Mouse (Mus musculus) brown adipose tissue, adult 24 weeks (tissue): ENCODE measurements around the gene Pex5. TPM values are rescaled to one million over a fixed set of nuclear protein-coding genes. Genes with fewer than 3 reads are reported as not detected.

Experiments used
- H3K27ac ChIP-seq: fragments of 200-500 bp; replicated peaks from 2 replicates; pipeline ENCODE4 v1.5.1; 2012; ENCODE audit warnings: low read depth, mild to moderate bottlenecking, low read length
- H3K4me1 ChIP-seq: fragments of 200-500 bp; 2 replicates; pipeline ENCODE4 v1.6.1; 2012; ENCODE audit warnings: low read length, mixed read lengths; ENCODE audit not compliant: control insufficient read depth, insufficient read depth, insufficient read length
- H3K4me3 ChIP-seq: fragments of 200-500 bp; 2 replicates; pipeline ENCODE4 v1.5.1; 2012; ENCODE audit warnings: low read depth, mild to moderate bottlenecking, low read length, moderate library complexity; ENCODE audit not compliant: insufficient read depth
- polyA plus RNA-seq: library from polyadenylated mRNA; stranded (reverse); fragments of >200 nt; gene quantifications from 2 replicates; pipeline ENCODE4 v1.2.4, GENCODE M21; 2012; ENCODE audit not compliant: missing spikeins, insufficient read depth, insufficient read length

Pex5 gene
- polyA plus RNA-seq, result 52.7 and 53.9 TPM in 2 replicates

DNA sequence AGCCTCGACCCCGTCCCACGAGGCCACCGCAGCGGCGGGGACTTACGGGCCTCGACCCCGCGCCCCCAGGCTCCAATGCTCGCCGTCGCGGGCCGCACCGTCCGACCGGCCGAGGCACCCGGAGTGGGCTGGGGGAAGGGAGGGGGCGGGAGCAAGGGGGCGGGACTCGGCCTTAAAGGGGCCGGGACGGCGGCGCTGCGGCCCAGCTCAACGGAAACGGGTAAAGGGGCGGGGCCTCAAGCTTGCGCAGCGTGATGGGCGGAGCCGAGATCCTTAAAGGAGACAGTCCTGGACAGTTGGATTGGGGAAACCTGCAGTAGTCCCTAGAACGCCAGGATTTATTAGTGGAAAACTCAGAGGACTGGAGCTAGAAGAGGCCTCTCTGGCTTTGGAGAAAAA is at the start of gene Pex5:
TSS of gene Pex5 (minus strand) at position 141 of the 399 bp plus-strand sequence.
- H3K4me1 ChIP-seq, result peaks cover 5% of the 10 kb centered on the region
- peak within 1 kb of the TSS; percentile 97 for H3K4me3 ChIP-seq
- H3K27ac ChIP-seq, result peak within 1 kb of the TSS; percentile 97

DNA sequence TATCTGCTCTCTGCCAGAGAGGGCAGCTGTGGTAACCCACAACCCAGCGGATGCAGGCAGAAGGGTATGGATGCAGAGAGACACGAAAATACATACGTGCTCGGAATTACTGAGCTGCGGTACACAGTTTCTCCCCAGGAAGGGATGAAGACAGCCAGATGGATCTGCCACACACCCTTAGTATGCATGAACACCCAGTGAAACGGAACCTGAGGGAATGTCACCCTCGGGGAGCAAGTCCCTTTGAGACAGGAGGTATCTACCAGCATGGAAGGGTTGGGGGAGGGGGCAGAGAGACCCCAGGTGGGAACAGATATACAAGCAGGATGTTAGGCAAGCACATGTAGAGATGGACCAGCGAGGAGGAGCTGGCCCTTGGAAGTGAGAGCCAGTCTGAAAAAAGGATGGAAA is 49.0 kb upstream of the Pex5 start:
- H3K4me3 ChIP-seq, result no peak overlapping the region
- H3K27ac ChIP-seq, result no peak overlapping the region
- H3K4me1 ChIP-seq, result no peaks in the 10 kb centered on the region

DNA sequence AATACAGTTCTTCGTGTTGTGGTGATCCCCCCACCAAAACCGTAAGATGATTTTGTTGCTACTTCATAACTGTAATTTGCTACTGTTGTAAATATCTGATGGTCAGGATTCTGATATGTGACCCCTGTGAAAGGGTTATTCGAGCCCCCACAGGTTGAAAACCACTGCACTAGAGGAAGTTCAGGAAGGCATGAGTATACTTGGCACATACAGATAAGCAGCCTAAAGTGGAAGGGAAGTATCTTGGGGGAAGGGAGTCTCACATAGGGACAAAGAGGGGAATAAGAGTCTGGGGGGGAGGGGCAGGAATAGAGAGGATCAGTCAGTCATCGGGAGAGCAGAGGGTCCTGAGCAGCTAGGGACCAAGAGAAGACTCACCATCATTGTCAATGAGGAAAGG is 44.5 kb upstream of the Pex5 start:
- Histone ChIP-seq H3K27ac (no peak overlapping the region), H3K4me1 (no peaks in the 10 kb centered on the region), H3K4me3 (no peak overlapping the region)

DNA sequence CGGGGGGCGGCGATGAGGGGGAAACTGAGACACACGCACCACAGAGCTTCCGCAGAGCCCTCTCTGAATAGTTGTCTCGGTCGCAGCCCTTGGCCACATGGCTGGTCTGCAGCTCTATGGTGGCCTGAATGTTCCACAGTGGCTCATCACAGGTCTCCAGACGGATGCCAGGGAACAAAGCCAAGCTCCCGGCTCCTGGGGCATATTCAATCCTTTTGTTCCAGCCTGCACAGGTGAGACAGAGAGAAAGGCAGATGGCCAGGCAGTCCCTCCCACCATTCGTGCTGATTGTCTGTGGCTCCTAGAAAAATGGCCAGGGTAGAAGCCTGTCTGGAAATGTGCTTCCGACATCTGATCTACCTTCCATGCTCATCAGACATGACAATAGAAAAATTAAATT is 43.6 kb upstream of the Pex5 start:
- Histone ChIP-seq H3K4me1 (no peaks in the 10 kb centered on the region), H3K4me3 (no peak overlapping the region)

DNA sequence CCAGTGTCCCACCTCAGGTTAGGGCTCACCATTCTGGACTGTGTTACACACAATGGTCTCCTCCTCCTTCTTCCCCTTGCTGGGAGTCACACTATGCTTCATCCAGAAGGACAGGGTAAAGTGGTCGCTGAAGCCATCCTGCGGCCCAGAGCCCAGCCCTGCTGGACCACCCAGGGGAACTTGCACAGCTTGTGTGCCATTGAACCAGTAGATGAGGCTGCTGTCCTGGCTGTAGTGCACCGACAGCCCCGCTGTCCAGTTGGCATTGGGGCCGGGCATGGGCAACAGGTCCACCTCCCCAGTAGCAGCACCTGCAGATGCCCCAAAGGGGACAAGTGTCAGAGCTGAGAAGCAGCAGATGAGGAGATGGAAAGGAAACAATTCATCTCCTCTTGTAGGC is 43.0 kb upstream of the Pex5 start:
- no peak overlapping the region for H3K27ac ChIP-seq

More for the DNA sequence above, 43.6 kb upstream of the Pex5 start:
- H3K27ac ChIP-seq, result no peak overlapping the region

DNA sequence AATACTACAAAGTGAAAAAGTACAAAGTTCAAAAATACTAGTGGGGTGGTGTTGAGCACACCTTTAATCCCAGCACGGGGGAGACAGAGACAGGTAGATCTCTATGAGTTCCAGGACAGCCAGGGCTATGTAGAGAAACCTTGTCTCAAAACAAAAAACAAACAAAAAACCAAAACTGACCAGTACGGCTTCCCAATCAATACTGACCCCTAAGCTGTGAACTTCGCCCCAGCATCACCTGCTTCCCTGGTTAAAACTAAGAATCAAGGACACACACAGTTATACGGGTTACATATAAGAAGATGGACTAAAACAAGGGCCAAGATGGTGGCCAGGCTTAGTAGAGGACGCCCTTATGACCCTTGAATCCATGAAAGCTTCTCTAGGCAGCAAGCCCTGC is 41.4 kb upstream of the Pex5 start:
- no peak overlapping the region for H3K27ac ChIP-seq
- H3K4me1 ChIP-seq, result no peaks in the 10 kb centered on the region
- H3K4me3 ChIP-seq, result no peak overlapping the region

More for the DNA sequence above, 43.0 kb upstream of the Pex5 start:
- H3K4me1 ChIP-seq, result no peaks in the 10 kb centered on the region
- H3K4me3 ChIP-seq, result no peak overlapping the region

DNA sequence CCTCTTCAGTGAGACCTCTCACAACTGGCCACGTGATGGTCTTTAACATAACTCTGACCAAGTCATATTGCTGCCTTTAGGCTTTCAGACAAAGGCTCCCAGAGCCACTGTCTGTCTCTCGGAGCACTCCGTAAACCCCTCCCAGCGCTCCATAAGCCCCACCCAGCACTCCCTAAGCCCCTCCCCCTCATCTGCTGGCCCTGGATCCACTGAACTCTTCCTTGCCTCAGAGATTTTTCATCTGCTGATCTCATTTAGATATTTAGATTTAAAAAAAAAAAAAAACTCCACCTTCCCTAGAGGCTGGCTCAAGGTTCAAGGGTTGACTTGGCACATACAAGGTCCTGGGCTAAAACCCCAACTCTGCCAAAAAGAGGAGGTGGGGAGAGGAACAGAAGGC is 38.9 kb upstream of the Pex5 start:
- Histone ChIP-seq H3K4me3 (no peak overlapping the region), H3K4me1 (peaks cover 4% of the 10 kb centered on the region), H3K27ac (no peak overlapping the region)

DNA sequence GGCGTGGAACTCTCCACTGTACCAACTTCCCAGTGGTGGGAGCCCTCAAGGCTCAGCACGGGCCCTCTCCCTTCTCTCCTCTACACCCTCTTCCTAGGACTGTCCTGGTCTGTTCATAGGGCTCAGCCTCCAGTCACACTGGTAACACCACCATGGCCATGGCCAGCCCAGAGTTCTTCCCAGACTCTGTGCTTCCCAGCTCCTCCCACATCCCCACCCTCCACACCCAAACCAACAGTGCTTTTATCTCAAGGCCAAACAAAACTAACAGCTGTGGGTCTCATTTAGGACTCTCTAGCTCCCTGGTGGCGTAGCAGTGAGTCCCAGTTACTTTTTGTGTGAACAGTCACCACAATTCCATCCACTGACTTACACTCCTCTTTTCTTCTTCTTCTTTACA is 37.1 kb upstream of the Pex5 start:
- peaks cover 4% of the 10 kb centered on the region for H3K4me1 ChIP-seq
- H3K27ac ChIP-seq, result no peak overlapping the region
- H3K4me3 ChIP-seq, result no peak overlapping the region

DNA sequence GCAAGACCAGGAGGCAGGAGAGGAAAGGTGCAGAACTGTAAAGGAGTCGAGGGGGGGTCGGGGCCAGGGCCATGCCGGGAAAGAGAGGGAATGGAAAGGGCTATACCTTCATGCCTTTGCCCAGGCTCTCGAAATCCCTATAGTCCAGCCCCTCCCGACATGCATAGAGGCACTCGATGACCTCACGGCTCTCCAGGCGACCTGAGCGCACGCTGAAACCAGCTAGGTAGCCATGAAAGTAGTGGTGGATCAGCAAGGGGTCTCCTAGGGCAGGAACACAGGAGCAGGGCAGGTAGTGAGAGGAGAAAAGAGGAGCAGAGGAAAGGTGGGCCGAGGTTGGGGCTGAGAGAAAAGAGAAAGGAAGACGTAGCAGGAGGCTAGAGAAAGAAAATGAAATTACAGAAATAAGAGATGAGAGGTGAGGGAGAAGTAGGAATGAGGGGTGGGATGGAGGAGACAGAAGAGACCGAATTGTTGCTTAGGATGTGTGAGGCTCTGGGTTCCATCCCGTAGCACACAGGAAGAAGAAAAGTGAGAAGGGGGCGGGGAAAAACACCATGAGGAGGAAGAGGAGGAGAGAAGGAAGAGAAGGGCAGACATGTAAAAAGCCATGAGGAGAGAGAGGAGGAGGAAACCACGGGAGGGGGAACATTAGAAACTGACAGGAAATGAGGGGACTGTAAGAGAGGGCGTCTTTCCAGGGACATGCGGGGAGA is 35.0 kb upstream of the Pex5 start:
- H3K27ac ChIP-seq, result peak overlapping the region; percentile 79
- peaks cover 4% of the 10 kb centered on the region for H3K4me1 ChIP-seq
- no peak overlapping the region for H3K4me3 ChIP-seq

DNA sequence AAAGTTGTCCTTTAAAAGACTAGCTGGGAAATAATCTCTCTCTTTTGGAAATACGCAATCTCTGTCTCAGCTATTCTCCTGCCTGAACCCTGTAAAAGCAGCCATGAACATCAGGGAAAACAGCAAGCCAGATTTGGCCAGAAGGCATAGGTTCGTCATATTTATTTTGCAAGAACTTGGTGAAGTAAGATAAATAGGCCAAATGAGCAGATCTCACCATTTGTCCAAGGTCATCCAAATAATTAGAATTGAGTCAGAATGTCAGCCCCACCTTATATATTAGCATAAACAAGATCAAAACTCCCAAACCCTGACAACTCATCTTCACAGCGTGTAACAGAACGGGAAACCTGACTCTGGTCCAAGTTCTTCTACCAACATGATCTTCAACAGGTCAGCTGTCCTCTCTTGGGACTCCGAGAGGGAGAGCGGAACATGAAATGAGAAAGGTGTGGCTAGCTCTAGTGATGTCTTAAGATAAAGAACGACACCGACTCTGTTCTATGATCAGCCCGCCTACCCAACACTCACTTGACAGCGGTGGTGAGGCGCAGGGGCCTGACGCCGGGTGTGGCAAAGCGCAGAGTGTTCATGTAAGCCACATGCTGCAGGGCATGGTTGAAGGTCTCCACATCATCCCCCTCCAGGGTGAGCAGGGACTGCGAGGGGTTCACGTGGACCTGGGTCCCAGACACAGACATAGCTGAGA is 34.2 kb upstream of the Pex5 start:
- peak overlapping the region; percentile 82 for H3K27ac ChIP-seq
- H3K4me1 ChIP-seq, result peaks cover 4% of the 10 kb centered on the region
- H3K4me3 ChIP-seq, result no peak overlapping the region

DNA sequence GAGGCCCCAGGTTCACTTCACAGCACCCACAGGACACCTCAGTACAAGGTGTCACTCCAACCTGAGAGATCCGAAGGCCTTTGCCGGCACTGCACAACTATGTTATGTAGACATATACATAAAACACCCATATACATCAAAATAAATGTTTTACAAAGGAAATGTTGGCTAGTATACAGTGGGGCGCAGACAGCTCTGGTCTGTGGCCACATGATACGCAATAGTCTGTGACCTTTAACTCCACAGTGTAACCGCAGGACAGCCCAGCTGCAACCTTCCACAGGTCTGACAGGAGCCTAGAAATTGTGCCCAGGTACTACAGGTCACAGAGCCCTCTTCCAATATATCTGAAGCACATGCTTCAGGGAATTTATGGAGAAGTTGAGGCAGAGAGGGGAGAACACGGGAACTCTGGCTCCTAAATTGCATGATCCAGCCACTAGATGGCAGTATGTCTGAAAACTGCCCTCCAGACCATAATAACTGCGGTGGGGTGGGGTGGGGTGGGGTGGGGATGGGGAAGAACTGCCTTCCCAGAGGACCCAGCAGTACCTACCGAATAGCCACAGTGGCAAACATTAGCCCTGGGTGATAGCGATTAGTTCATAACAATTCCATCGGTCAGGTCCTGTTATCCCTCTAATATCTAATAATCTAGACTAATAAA is 33.5 kb upstream of the Pex5 start:
- Histone ChIP-seq H3K4me1 (peaks cover 9% of the 10 kb centered on the region), H3K27ac (peak overlapping the region; percentile 82), H3K4me3 (no peak overlapping the region)

DNA sequence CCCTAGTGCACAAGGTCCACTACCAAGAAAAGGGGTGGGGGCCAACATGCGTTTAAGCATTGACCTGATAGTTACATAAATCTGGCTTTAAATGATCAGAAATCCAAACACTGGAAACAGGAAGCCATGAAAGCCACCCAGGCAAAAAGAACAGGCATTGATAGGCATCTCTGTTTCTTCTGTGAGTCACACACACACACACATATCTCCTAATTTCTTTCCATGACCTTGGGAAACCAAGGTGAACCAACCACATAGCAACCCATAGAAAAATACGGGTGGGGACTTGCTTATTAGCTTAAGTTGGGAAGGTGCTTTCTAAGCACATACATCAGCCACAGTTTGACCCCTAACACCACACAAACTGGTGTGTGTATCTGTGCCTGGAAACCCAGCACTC is 32.5 kb upstream of the Pex5 start:
- peaks cover 10% of the 10 kb centered on the region for H3K4me1 ChIP-seq
- peak overlapping the region; percentile 82; the same call in 1 of the 2 replicates for H3K27ac ChIP-seq
- no peak overlapping the region for H3K4me3 ChIP-seq

DNA sequence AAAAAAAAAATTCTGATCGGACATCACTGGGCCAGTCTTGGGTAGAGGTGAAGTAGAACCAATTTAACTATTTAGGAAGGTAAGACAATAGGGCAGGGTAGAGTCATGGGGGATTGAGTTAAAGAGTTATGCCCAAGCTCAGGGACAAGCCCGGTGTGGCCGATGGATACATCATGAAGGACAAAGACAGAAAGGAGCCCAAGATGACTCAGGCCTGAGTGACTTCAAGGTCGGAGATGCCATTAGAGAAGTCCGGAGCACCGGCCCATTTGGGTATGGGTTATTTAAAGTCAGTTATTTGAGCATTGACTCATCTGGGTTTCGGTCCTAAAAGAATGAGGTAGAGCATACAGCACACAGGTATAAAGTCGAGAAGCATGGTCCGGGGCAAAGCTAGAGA is 31.6 kb upstream of the Pex5 start:
- Histone ChIP-seq H3K4me1 (peaks cover 10% of the 10 kb centered on the region), H3K27ac (no peak overlapping the region), H3K4me3 (no peak overlapping the region)

DNA sequence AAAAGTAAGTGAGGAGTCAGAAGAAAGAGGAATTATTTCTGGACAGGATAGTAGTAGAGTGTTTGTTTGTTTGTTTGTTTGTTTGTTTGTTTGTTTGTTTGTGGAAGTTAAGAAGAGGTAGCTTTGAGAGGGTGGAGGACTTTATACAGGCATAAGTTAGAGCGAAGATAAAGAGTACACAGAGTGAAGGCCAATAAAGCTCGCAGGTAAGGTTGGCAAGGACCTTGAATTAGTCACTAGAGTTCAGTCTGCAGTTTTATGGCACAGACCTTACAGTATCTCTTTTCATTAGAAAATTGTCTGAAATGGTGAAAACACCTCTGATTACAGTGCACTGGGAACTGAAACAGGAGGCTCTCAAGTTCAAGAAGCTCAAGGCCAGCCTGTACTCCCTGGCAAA is 31.2 kb upstream of the Pex5 start:
- Histone ChIP-seq H3K27ac (no peak overlapping the region), H3K4me3 (no peak overlapping the region), H3K4me1 (peaks cover 10% of the 10 kb centered on the region)

DNA sequence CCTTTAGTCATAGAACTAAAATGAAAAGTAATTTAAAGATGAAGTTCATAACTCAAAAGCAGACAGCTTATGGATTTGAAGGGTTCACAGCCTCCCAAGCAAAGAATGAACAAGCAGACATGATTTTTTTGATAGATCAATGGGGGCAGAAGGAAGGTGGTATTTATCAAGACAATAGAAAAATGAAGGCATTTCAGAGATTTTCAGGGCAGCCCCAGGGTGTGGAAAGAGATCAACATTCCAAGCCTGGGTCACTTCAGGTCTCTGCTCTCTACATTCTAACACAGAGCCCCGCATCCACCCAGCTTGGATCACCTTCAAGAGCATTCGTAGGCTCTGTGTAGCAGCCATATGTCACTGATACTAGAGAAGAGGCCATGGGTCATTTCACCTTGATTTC is 28.5 kb upstream of the Pex5 start:
- H3K27ac ChIP-seq, result peak overlapping the region; percentile 51; the same call in 1 of the 2 replicates
- H3K4me3 ChIP-seq, result no peak overlapping the region
- peaks cover 6% of the 10 kb centered on the region; the same call in 1 of the 2 replicates for H3K4me1 ChIP-seq
